Mouse (Mus musculus) testis, adult 2 months (tissue): Measurements from ENCODE around the gene Ppa2.

Experiments
- CTCF ChIP-seq: fragments of 200-500 bp; IDR thresholded peaks from 2 replicates; pipeline ENCODE4 v1.5.1; 2012; ENCODE audit warnings: low read depth, mild to moderate bottlenecking, inconsistent platforms, low read length, moderate library complexity; ENCODE audit not compliant: control insufficient read depth, insufficient read depth, insufficient replicate concordance
- POLR2A ChIP-seq: fragments of 200-500 bp; IDR thresholded peaks from 2 replicates; pipeline ENCODE4 v1.6.1; 2012; ENCODE audit warnings: low read depth, mild to moderate bottlenecking, inconsistent platforms, low read length, moderate library complexity; ENCODE audit not compliant: control insufficient read depth

DNA sequence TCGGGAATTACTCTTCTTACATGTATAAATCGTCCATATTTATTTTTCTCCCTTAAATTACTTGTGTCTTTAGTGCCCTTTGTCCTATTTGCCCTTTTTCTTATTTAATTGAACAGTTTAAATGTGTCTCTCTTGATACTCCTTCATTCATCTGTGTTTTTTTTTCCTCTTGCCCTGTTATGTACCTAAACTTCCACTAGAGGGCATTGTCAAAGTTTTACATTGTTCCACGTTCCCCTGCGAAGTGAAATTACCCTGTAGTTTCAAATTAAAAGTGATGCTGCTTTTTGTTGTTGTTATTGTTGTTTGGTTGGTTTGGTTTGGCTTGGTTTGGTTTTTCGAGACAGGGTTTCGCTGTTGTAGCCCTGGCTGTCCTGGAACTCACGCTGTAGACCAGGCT lies 26.5 kb downstream of the Ppa2 start:
- TF ChIP-seq POLR2A (no peak), CTCF (no peak)
